8 mouse cellular contexts compared by ENCODE assay signal in the genomic region with DNA sequence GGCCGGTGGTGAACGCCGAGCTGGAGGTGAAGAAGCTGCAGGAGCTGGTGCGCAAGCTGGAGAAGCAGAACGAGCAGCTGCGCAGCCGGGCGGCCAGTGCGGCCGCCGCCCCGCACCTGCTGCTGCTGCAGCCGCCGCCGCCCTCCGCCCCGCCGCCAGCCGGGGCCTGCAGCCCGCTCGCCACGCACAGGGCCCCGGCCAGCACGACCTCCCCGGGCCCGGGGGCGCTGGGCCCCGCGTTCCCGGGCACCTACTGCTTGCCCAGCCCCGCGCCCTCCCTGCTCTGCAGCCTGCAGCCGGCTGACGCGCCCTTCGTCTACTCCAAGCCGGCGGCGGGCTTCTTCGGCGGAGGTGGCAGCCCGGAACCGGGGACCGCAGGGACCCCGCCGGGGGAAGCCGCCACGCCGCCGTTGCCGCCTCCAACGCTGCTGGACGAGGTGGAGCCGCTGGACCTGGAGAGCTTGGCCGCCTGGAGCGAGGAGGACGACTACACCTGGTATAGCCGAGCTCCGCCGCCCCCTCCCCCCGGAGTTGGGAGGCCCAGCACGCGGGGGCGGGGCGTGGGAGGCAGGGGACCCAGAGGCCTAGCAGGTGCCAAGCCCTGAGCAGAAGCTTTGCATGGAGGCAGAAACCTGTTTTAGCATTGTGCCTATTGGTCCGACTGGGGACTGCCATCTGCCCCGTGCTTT. TPM values are rescaled to one million over a fixed set of nuclear protein-coding genes. Genes with fewer than 3 reads are reported as not detected.
DNase-seq lines count a peak whose midpoint lies in the region; ATAC-seq lines count a peak whose summit lies in the region.

No protein-coding gene starts in this region.

- peaks cover 3% of the 10 kb centered on the region; the same call in 1 of the 2 replicates for H3K4me1 ChIP-seq in intestine, embryonic 16.5 days (ENCODE audit: control insufficient read depth, insufficient read depth, low read length)
- H3K4me1 ChIP-seq in limb, embryonic 11.5 days (ENCODE audit: control insufficient read depth, insufficient read depth, low read length) = 0 out of 2 replicates have a peak, but pooled peaks cover 2% of the 10 kb centered on the region
- peaks cover 25% of the 10 kb centered on the region for H3K4me1 ChIP-seq in midbrain, embryonic 11.5 days (ENCODE audit: control insufficient read depth, insufficient read depth, low read length)

- H3K4me3 ChIP-seq in intestine, embryonic 16.5 days (ENCODE audit: low read length) = peak overlapping the region; percentile 82
- peak overlapping the region; percentile 54 for H3K4me3 ChIP-seq in limb, embryonic 11.5 days (ENCODE audit: low read depth, low read length)
- peak overlapping the region; percentile 97 for H3K4me3 ChIP-seq in midbrain, embryonic 11.5 days (ENCODE audit: low read depth, low read length)

- peak overlapping the region; percentile 77 for H3K9ac ChIP-seq in intestine, embryonic 16.5 days (ENCODE audit: low read depth, low read length)
- H3K9ac ChIP-seq in limb, embryonic 11.5 days (ENCODE audit: low read length) = peak overlapping the region; percentile 62
- peak overlapping the region; percentile 98 for H3K9ac ChIP-seq in midbrain, embryonic 11.5 days (ENCODE audit: low read length)

- peaks cover 11% of the 10 kb centered on the region; the same call in 1 of the 2 replicates for H3K27me3 ChIP-seq in intestine, embryonic 16.5 days (replicated peaks; ENCODE audit: control insufficient read depth, insufficient read depth, low read length)
- H3K27me3 ChIP-seq in limb, embryonic 11.5 days (ENCODE audit: control insufficient read depth, insufficient read depth, low read length) = peaks cover 6% of the 10 kb centered on the region; the same call in 1 of the 2 replicates
- H3K27me3 ChIP-seq in midbrain, embryonic 11.5 days (ENCODE audit: control insufficient read depth, insufficient read depth, low read length) = no peaks in the 10 kb centered on the region

- WGBS in intestine, embryonic 16.5 days = under 1% methylated on average over 52 of the region's 67 CpGs
- WGBS in limb, embryonic 11.5 days = under 1% methylated on average over 65 of the region's 67 CpGs
- WGBS in midbrain, embryonic 11.5 days = under 1% methylated on average over 45 of the region's 67 CpGs

- DNase-seq in ZHBTc4 (ENCODE audit: low read depth, low spot score) = peak; percentile 82
- DNase-seq in cerebellum, adult 9-10 months = peak; percentile 84
- peak; percentile 51 to 58 for DNase-seq in frontal cortex, postnatal 25 days (ENCODE audit: low spot score in 2 of 2)
- peak; percentile 72 for DNase-seq in limb, embryonic 11.5 days (ENCODE audit: low spot score)
- peak; percentile 97 for DNase-seq in midbrain, embryonic 11.5 days (ENCODE audit: low spot score, missing footprints)
- DNase-seq in right cerebral cortex, postnatal 36 days (ENCODE audit: low spot score in 2 of 2) = peak; percentile 50 to 53

- ATAC-seq in intestine, embryonic 16.5 days = peak; percentile 75
- peak; percentile 72 for ATAC-seq in limb, embryonic 11.5 days (ENCODE audit: insufficient number of reproducible peaks, low FRiP score, low TSS enrichment, low read depth)
- ATAC-seq in midbrain, embryonic 11.5 days (ENCODE audit: low FRiP score) = peak; percentile 74
- no peak for ATAC-seq in erythroid progenitor cell, adult 5-6 weeks (replicated peaks; ENCODE audit: low FRiP score, poor library complexity, severe bottlenecking)

- H3K27ac ChIP-seq in intestine, embryonic 16.5 days (ENCODE audit: low read length) = peak overlapping the region; percentile 81
- H3K27ac ChIP-seq in limb, embryonic 11.5 days (replicated peaks; ENCODE audit: low read depth, low read length) = peak overlapping the region; percentile 52; the same call in 1 of the 2 replicates
- peak overlapping the region; percentile 96 for H3K27ac ChIP-seq in midbrain, embryonic 11.5 days (ENCODE audit: low read depth, low read length)

- no peaks in the 10 kb centered on the region for H3K9me3 ChIP-seq in intestine, embryonic 16.5 days (ENCODE audit: control insufficient read depth, low read length)
- H3K9me3 ChIP-seq in limb, embryonic 11.5 days (ENCODE audit: control insufficient read depth, low read length) = no peaks in the 10 kb centered on the region
- H3K9me3 ChIP-seq in midbrain, embryonic 11.5 days (ENCODE audit: control insufficient read depth, low read length) = no peaks in the 10 kb centered on the region

- H3K4me2 ChIP-seq in intestine, embryonic 16.5 days (ENCODE audit: low read depth, low read length) = peak overlapping the region; percentile 95
- peak overlapping the region; percentile 99 for H3K4me2 ChIP-seq in limb, embryonic 11.5 days (ENCODE audit: low read depth, severe bottlenecking)
- peak overlapping the region; percentile 47 for H3K4me2 ChIP-seq in midbrain, embryonic 11.5 days

- no peaks in the 10 kb centered on the region for H3K36me3 ChIP-seq in intestine, embryonic 16.5 days (ENCODE audit: control insufficient read depth, insufficient read depth, low read length)
- H3K36me3 ChIP-seq in limb, embryonic 11.5 days (ENCODE audit: control insufficient read depth, insufficient read depth, low read length) = no peaks in the 10 kb centered on the region
- H3K36me3 ChIP-seq in midbrain, embryonic 11.5 days (ENCODE audit: control insufficient read depth, insufficient read depth, low read length) = no peaks in the 10 kb centered on the region

RNA-seq across cellular contexts. Expression of gene Slain1, which starts 0.5 kb away (rescaled TPM):
- 0.57 and 0.71 TPM in 2 replicates for polyA plus RNA-seq in intestine, embryonic 16.5 days (2015; fragmentation: Nextera tagmentation; extraction: Ambion mirVana)
- 2.1 and 2.6 TPM in 2 replicates for polyA plus RNA-seq in limb, embryonic 11.5 days (2014; fragmentation: Nextera tagmentation; extraction: Ambion mirVana)
- polyA plus RNA-seq in midbrain, embryonic 11.5 days (2014; fragmentation: Nextera tagmentation; extraction: Ambion mirVana) = 15.9 and 16.0 TPM in 2 replicates
- total RNA-seq in erythroid progenitor cell, adult 5-6 weeks (2015; ENCODE audit: low replicate concordance) = 2.5 and 2.9 TPM in 2 replicates
- 1.9 and 3.9 TPM in 2 replicates for total RNA-seq in erythroid progenitor cell, adult 5-6 weeks (2017; ENCODE audit: low replicate concordance)

Comparison
In these comparisons a context has a peak if more than half of its experiments do, and no peak if none do; other contexts are left out.
1. H3K4me2 ChIP-seq: peak in every context shown above with its lines; median percentile 99 in limb, embryonic 11.5 days; 95 in intestine, embryonic 16.5 days; 47 in midbrain, embryonic 11.5 days.